ENCODE assay signal across 8 mouse cellular contexts in genomic region chr3:101805562-101806004, GRCm38 (mm10). TPM values are rescaled to one million over a fixed set of nuclear protein-coding genes. Genes with fewer than 3 reads are reported as not detected.
DNase-seq lines count a peak whose midpoint lies in the region; ATAC-seq and TF ChIP-seq lines count a peak whose summit lies in the region.

No protein-coding gene starts in this region.

- H3K27ac ChIP-seq in liver, adult 2 months (replicated peaks; ENCODE audit: insufficient read depth, low read depth, low read length): peak overlapping the region; percentile 21
- H3K27ac ChIP-seq in heart, embryonic 16.5 days (ENCODE audit: low read length): peak overlapping the region; percentile 98
- no peak overlapping the region for H3K27ac ChIP-seq in neural tube, embryonic 13.5 days (replicated peaks)

- no peak overlapping the region for H3K4me2 ChIP-seq in heart, embryonic 16.5 days (ENCODE audit: low read depth, low read length)
- no peak overlapping the region for H3K4me2 ChIP-seq in neural tube, embryonic 13.5 days

- TF ChIP-seq POLR2A in liver, adult 2 months (IDR thresholded peaks at IDR 0.05; ENCODE audit: extremely low read depth, insufficient read depth, low read length): no peak

- TF ChIP-seq CTCF in liver, adult 2 months (IDR thresholded peaks at IDR 0.05; ENCODE audit: low read depth, low read length): no peak

- no peak overlapping the region for H3K4me3 ChIP-seq in liver, adult 2 months (ENCODE audit: insufficient read depth, low read depth, low read length)
- H3K4me3 ChIP-seq in heart, embryonic 16.5 days (ENCODE audit: low read length): no peak overlapping the region
- H3K4me3 ChIP-seq in neural tube, embryonic 13.5 days: no peak overlapping the region

- DNase-seq in liver, adult 2 months (ENCODE audit: extremely low read depth, low read depth, low spot score): peak; percentile 99
- DNase-seq in liver: no peak
- DNase-seq in kidney, postnatal 25 days: peak; percentile 89 to 96
- DNase-seq in thymus, postnatal 0 days (ENCODE audit: low spot score): no peak
- no peak for DNase-seq in right cerebral cortex, postnatal 10 days (ENCODE audit: low spot score in 2 of 2)

- no peaks in the 10 kb centered on the region for H3K79me2 ChIP-seq in liver, adult 2 months (ENCODE audit: control insufficient read depth, insufficient read depth, low read length)

- H3K9me3 ChIP-seq in heart, embryonic 16.5 days (replicated peaks; ENCODE audit: control insufficient read depth, low read length): no peaks in the 10 kb centered on the region
- H3K9me3 ChIP-seq in neural tube, embryonic 13.5 days: no peaks in the 10 kb centered on the region

- H3K36me3 ChIP-seq in liver, adult 2 months (ENCODE audit: control insufficient read depth, insufficient read depth, low read length): no peaks in the 10 kb centered on the region
- H3K36me3 ChIP-seq in heart, embryonic 16.5 days (ENCODE audit: control insufficient read depth, insufficient read depth): no peaks in the 10 kb centered on the region
- no peaks in the 10 kb centered on the region for H3K36me3 ChIP-seq in neural tube, embryonic 13.5 days

- no peaks in the 10 kb centered on the region for H3K27me3 ChIP-seq in liver, adult 2 months (ENCODE audit: control insufficient read depth, insufficient read depth, low read length)
- no peaks in the 10 kb centered on the region for H3K27me3 ChIP-seq in heart, embryonic 16.5 days (ENCODE audit: control insufficient read depth, insufficient read depth, low read length)
- no peaks in the 10 kb centered on the region for H3K27me3 ChIP-seq in neural tube, embryonic 13.5 days

- no peak overlapping the region for H3K9ac ChIP-seq in liver, adult 2 months (ENCODE audit: low read depth, low read length)
- H3K9ac ChIP-seq in heart, embryonic 16.5 days (ENCODE audit: low read length): peak overlapping the region; percentile 64; the same call in 1 of the 2 replicates
- no peak overlapping the region for H3K9ac ChIP-seq in neural tube, embryonic 13.5 days

- H3K4me1 ChIP-seq in liver, adult 2 months (ENCODE audit: control insufficient read depth, insufficient read depth, low read length): peaks cover 10% of the 10 kb centered on the region
- peaks cover 52% of the 10 kb centered on the region for H3K4me1 ChIP-seq in heart, embryonic 16.5 days (ENCODE audit: control insufficient read depth, insufficient read depth, low read length)
- H3K4me1 ChIP-seq in neural tube, embryonic 13.5 days (replicated peaks): peaks cover 40% of the 10 kb centered on the region

- 18% methylated on average over 13 of the region's 13 CpGs for WGBS in liver, adult 2 months
- 29% methylated on average over 13 of the region's 13 CpGs for WGBS in heart, embryonic 16.5 days
- 14% methylated on average over 13 of the region's 13 CpGs for WGBS in neural tube, embryonic 13.5 days

- ATAC-seq in heart, embryonic 16.5 days (replicated peaks; ENCODE audit: extremely low read depth, insufficient read depth, low FRiP score): peak; percentile 33; the same call in 1 of the 2 replicates
- peak; percentile 12; the same call in 1 of the 2 replicates for ATAC-seq in neural tube, embryonic 13.5 days (ENCODE audit: low read depth)
- ATAC-seq in activated CD4-positive, CD25-positive, alpha-beta regulatory T cell, adult 4 months: no peak

RNA-seq across cellular contexts. Expression of gene Mab21l3, which starts 43.2 kb away (rescaled TPM):
- total RNA-seq in liver, adult 2 months (2014; rRNA removed): under 0.01 and 0.09 TPM in 2 replicates
- 0.07 TPM in 1 of 2 replicates, not detected in the other for polyA plus RNA-seq in liver, adult 2 months (2012; rRNA removed)
- 0.29 and 0.38 TPM in 2 replicates for polyA plus RNA-seq in heart, embryonic 16.5 days (2015; fragmentation: Nextera tagmentation; extraction: Ambion mirVana)
- 0.11 and 0.14 TPM in 2 replicates for polyA plus RNA-seq in neural tube, embryonic 13.5 days (2015; fragmentation: Nextera tagmentation; extraction: Ambion mirVana)
- polyA plus RNA-seq in activated CD4-positive, CD25-positive, alpha-beta regulatory T cell, adult 4 months (2017; shearing (Covaris generic)): not detected
- polyA plus RNA-seq in thymus, postnatal 0 days (2015; fragmentation: Nextera tagmentation; extraction: Ambion mirVana): 0.88 and 1.4 TPM in 2 replicates

Comparison
In these comparisons a context has a peak if more than half of its experiments do, and no peak if none do; other contexts are left out.
1. DNase-seq: peak in liver, adult 2 months (single experiment) and kidney, postnatal 25 days (2 of 2); none in liver (single experiment), thymus, postnatal 0 days (single experiment) and right cerebral cortex, postnatal 10 days (0 of 2).